Mouse (Mus musculus): ENCODE measurements around the gene Psmd12.
A peak's percentile ranks its signal among the peaks of the same experiment; 100 is the strongest.

The Psmd12 gene

GRCm38 (mm10) chr11:107479053-107479861 lies at the start of gene Psmd12:
Gene Psmd12, plus strand, starts transcription at chr11:107479484.
- peak; percentile 90 for DNase-seq (ENCODE audit: low read depth, low spot score)

GRCm38 (mm10) chr11:107431197-107431965 lies 47.9 kb upstream of the Psmd12 start:
- no peak for DNase-seq (ENCODE audit: low read depth, low spot score)

GRCm38 (mm10) chr11:107435776-107436449 lies 43.4 kb upstream of the Psmd12 start:
- DNase-seq (ENCODE audit: low read depth, low spot score), result no peak

- DNase-seq (ENCODE audit: low read depth, low spot score), result no peak
These were observed 41.6 kb upstream of the Psmd12 start for GRCm38 (mm10) chr11:107437723-107438122.

- no peak for DNase-seq (ENCODE audit: low read depth, low spot score)
These were observed 41.1 kb upstream of the Psmd12 start for GRCm38 (mm10) chr11:107438140-107438539.

GRCm38 (mm10) chr11:107441050-107441449 lies 38.2 kb upstream of the Psmd12 start:
- DNase-seq (ENCODE audit: low read depth, low spot score), result no peak

GRCm38 (mm10) chr11:107443121-107444095 lies 35.9 kb upstream of the Psmd12 start:
- no peak for DNase-seq (ENCODE audit: low read depth, low spot score)

GRCm38 (mm10) chr11:107445683-107446082 lies 33.6 kb upstream of the Psmd12 start:
- no peak for DNase-seq (ENCODE audit: low read depth, low spot score)

GRCm38 (mm10) chr11:107446650-107447049 lies 32.6 kb upstream of the Psmd12 start:
- DNase-seq (ENCODE audit: low read depth, low spot score), result no peak

GRCm38 (mm10) chr11:107447349-107447748 lies 31.9 kb upstream of the Psmd12 start:
- DNase-seq (ENCODE audit: low read depth, low spot score), result no peak

- no peak for DNase-seq (ENCODE audit: low read depth, low spot score)
These were observed 31.4 kb upstream of the Psmd12 start for GRCm38 (mm10) chr11:107447915-107448314.

GRCm38 (mm10) chr11:107449169-107449910 lies 29.9 kb upstream of the Psmd12 start:
- no peak for DNase-seq (ENCODE audit: low read depth, low spot score)

- no peak for DNase-seq (ENCODE audit: low read depth, low spot score)
These were observed 29.2 kb upstream of the Psmd12 start for GRCm38 (mm10) chr11:107450097-107450496.

GRCm38 (mm10) chr11:107451106-107451505 lies 28.2 kb upstream of the Psmd12 start:
- DNase-seq (ENCODE audit: low read depth, low spot score), result no peak

- no peak for DNase-seq (ENCODE audit: low read depth, low spot score)
These were observed 27.2 kb upstream of the Psmd12 start for GRCm38 (mm10) chr11:107452053-107452452.

- DNase-seq (ENCODE audit: low read depth, low spot score), result no peak
These were observed 24.5 kb upstream of the Psmd12 start for GRCm38 (mm10) chr11:107454546-107455462.

- DNase-seq (ENCODE audit: low read depth, low spot score), result no peak
These were observed 22.0 kb upstream of the Psmd12 start for GRCm38 (mm10) chr11:107457282-107457681.

GRCm38 (mm10) chr11:107458286-107458685 lies 21.0 kb upstream of the Psmd12 start:
- no peak for DNase-seq (ENCODE audit: low read depth, low spot score)

GRCm38 (mm10) chr11:107458986-107459385 lies 20.3 kb upstream of the Psmd12 start:
- no peak for DNase-seq (ENCODE audit: low read depth, low spot score)

Measured in telencephalon, adult 2 months (tissue).